Mouse (Mus musculus): Measurements from ENCODE around the gene Ifna11. TPM values are rescaled to one million over a fixed set of nuclear protein-coding genes. Genes with fewer than 3 reads are reported as not detected.
"Not testable (repeated sequence)": the region's sequence is repeated elsewhere in the genome, so short reads cannot be mapped to it uniquely, and the experiment has no call there.

Ifna11 gene
- total and polyA plus RNA-seq, 2 experiments from 2014 or later: not detected

DNA sequence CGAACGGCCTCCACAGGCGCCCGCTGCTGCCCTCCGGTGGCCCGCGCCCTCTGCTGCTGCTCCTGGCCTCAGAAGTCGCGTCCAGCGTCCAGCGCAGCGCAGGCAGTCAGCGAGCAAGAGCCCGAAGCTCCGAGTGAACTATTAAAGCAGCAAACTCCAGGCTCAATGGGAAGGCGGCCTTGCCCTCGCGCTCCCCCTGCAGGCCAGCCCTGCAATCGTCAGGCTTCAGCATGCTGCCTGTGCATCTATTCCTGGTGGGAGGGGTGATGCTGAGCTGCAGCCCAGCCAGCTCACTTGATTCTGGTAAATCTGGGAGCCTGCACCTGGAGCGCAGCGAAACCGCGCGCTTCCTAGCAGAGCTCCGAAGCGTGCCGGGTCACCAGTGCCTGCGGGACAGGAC is 31.4 kb upstream of the Ifna11 start, which contains the start of gene Gm13277:
TSS of gene Gm13277 (plus strand) at position 231 of the 400 bp plus-strand sequence.
- H3K9me3 ChIP-seq (ENCODE audit: low read length); H3K4me2 ChIP-seq (ENCODE audit: low read depth); H3K4me1 ChIP-seq (ENCODE audit: insufficient read depth); H3K27ac ChIP-seq (ENCODE audit: low read depth, low read length); DNase-seq; H3K36me3 ChIP-seq (ENCODE audit: insufficient read depth); ATAC-seq; H3K27me3 ChIP-seq (ENCODE audit: insufficient read depth, low read length); H3K9ac ChIP-seq; H3K4me3 ChIP-seq (ENCODE audit: low read depth, low read length): not testable (repeated sequence)
- peak; percentile 62 for TF ChIP-seq CTCF (IDR thresholded peaks at IDR 0.05; ENCODE audit: low read depth)
- no CpG with 5 or more reads among the region's 28 CpGs for WGBS

DNA sequence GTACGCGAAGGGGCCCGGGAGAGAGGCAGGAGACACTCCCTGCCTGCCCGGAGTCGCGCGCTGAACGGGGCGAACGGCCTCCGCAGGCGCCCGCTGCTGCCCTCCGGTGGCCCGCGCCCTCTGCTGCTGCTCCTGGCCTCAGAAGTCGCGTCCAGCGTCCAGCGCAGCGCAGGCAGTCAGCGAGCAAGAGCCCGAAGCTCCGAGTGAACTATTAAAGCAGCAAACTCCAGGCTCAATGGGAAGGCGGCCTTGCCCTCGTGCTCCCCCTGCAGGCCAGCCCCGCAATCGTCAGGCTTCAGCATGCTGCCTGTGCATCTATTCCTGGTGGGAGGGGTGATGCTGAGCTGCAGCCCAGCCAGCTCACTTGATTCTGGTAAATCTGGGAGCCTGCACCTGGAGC is 28.5 kb upstream of the Ifna11 start, which contains the start of gene Gm13278:
TSS of gene Gm13278 (plus strand) at position 301 of the 400 bp plus-strand sequence.
- WGBS: no CpG with 5 or more reads among the region's 28 CpGs
- not testable (repeated sequence) for H3K4me1 ChIP-seq (ENCODE audit: insufficient read depth); ATAC-seq; H3K4me2 ChIP-seq (ENCODE audit: low read depth); H3K27ac ChIP-seq (ENCODE audit: low read depth, low read length); H3K9me3 ChIP-seq (ENCODE audit: low read length); DNase-seq; H3K27me3 ChIP-seq (ENCODE audit: insufficient read depth, low read length); H3K36me3 ChIP-seq (ENCODE audit: insufficient read depth); H3K4me3 ChIP-seq (ENCODE audit: low read depth, low read length); H3K9ac ChIP-seq

DNA sequence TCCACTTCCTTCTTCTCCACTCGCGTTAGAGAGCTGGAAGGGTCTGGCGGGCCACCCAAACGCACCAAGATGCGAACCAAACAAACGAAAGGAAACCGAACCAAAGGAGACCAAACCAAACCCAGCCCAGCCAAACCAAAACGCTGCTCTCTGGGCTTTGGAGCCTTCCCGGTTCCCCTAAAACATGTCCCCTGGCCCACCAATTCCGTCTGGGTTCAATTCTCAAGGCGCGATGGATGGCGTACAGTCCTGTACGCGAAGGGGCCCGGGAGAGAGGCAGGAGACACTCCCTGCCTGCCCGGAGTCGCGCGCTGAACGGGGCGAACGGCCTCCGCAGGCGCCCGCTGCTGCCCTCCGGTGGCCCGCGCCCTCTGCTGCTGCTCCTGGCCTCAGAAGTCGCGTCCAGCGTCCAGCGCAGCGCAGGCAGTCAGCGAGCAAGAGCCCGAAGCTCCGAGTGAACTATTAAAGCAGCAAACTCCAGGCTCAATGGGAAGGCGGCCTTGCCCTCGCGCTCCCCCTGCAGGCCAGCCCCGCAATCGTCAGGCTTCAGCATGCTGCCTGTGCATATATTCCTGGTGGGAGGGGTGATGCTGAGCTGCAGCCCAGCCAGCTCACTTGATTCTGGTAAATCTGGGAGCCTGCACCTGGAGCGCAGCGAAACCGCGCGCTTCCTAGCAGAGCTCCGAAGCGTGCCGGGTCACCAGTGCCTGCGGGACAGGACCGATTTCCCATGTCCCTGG is 25.7 kb upstream of the Ifna11 start, which contains the start of gene Gm13275:
TSS of gene Gm13275 (plus strand) at position 552 of the 740 bp plus-strand sequence.
- H3K9me3 ChIP-seq (ENCODE audit: low read length); DNase-seq; ATAC-seq; H3K36me3 ChIP-seq (ENCODE audit: insufficient read depth); H3K9ac ChIP-seq; H3K4me3 ChIP-seq (ENCODE audit: low read depth, low read length); H3K4me2 ChIP-seq (ENCODE audit: low read depth); H3K27me3 ChIP-seq (ENCODE audit: insufficient read depth, low read length); H3K4me1 ChIP-seq (ENCODE audit: insufficient read depth); H3K27ac ChIP-seq (ENCODE audit: low read depth, low read length): not testable (repeated sequence)
- TF ChIP-seq CTCF (IDR thresholded peaks at IDR 0.05; ENCODE audit: low read depth): peak; percentile 43
- 7% methylated on average over 10 of the region's 52 CpGs for WGBS

DNA sequence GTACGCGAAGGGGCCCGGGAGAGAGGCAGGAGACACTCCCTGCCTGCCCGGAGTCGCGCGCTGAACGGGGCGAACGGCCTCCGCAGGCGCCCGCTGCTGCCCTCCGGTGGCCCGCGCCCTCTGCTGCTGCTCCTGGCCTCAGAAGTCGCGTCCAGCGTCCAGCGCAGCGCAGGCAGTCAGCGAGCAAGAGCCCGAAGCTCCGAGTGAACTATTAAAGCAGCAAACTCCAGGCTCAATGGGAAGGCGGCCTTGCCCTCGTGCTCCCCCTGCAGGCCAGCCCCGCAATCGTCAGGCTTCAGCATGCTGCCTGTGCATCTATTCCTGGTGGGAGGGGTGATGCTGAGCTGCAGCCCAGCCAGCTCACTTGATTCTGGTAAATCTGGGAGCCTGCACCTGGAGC is 22.7 kb upstream of the Ifna11 start, which contains the start of gene Gm13279:
TSS of gene Gm13279 (plus strand) at position 301 of the 400 bp plus-strand sequence.
- WGBS: no CpG with 5 or more reads among the region's 28 CpGs

DNA sequence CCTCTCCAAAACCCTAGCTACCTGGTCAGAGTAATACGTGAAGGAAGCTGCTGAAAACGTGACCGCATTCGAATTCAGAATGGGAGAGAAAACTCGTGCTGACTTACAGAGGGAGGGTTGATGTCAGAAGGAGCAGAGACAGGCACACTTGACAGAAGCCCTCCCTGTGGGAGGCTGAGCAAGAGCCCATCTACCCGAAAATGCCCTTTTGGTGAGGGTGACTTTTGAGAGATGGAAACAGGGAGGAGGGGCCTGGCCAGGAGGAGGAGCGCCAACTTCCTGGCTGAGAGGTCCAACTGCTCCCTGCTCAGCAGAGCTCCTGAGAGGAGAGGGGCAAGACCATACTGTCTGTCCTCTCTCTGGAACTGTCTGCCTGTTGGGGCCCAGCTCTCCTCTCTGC is 20.4 kb upstream of the Ifna11 start, which contains the start of gene Gm13285:
TSS of gene Gm13285 (plus strand) at position 301 of the 400 bp plus-strand sequence.
- not testable (repeated sequence) for H3K9me3 ChIP-seq (ENCODE audit: low read length); H3K4me3 ChIP-seq (ENCODE audit: low read depth, low read length); H3K27ac ChIP-seq (ENCODE audit: low read depth, low read length); H3K4me1 ChIP-seq (ENCODE audit: insufficient read depth); H3K9ac ChIP-seq; H3K36me3 ChIP-seq (ENCODE audit: insufficient read depth); ATAC-seq; DNase-seq; H3K27me3 ChIP-seq (ENCODE audit: insufficient read depth, low read length); H3K4me2 ChIP-seq (ENCODE audit: low read depth)
- WGBS: 12% methylated on average over 3 of the region's 7 CpGs

More for the DNA sequence above, 22.7 kb upstream of the Ifna11 start, which contains the start of gene Gm13279:
- H3K9me3 ChIP-seq (ENCODE audit: low read length); H3K36me3 ChIP-seq (ENCODE audit: insufficient read depth); H3K4me3 ChIP-seq (ENCODE audit: low read depth, low read length); DNase-seq; H3K27ac ChIP-seq (ENCODE audit: low read depth, low read length); H3K27me3 ChIP-seq (ENCODE audit: insufficient read depth, low read length); ATAC-seq; H3K9ac ChIP-seq; H3K4me2 ChIP-seq (ENCODE audit: low read depth); H3K4me1 ChIP-seq (ENCODE audit: insufficient read depth): not testable (repeated sequence)

DNA sequence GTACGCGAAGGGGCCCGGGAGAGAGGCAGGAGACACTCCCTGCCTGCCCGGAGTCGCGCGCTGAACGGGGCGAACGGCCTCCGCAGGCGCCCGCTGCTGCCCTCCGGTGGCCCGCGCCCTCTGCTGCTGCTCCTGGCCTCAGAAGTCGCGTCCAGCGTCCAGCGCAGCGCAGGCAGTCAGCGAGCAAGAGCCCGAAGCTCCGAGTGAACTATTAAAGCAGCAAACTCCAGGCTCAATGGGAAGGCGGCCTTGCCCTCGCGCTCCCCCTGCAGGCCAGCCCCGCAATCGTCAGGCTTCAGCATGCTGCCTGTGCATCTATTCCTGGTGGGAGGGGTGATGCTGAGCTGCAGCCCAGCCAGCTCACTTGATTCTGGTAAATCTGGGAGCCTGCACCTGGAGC is 16.8 kb upstream of the Ifna11 start, which contains the start of gene Gm13287:
TSS of gene Gm13287 (plus strand) at position 301 of the 400 bp plus-strand sequence.
- H3K9me3 ChIP-seq (ENCODE audit: low read length); H3K9ac ChIP-seq; H3K4me1 ChIP-seq (ENCODE audit: insufficient read depth); H3K36me3 ChIP-seq (ENCODE audit: insufficient read depth); H3K27me3 ChIP-seq (ENCODE audit: insufficient read depth, low read length); ATAC-seq; DNase-seq; H3K4me3 ChIP-seq (ENCODE audit: low read depth, low read length); H3K4me2 ChIP-seq (ENCODE audit: low read depth); H3K27ac ChIP-seq (ENCODE audit: low read depth, low read length): not testable (repeated sequence)
- WGBS: no CpG with 5 or more reads among the region's 29 CpGs

DNA sequence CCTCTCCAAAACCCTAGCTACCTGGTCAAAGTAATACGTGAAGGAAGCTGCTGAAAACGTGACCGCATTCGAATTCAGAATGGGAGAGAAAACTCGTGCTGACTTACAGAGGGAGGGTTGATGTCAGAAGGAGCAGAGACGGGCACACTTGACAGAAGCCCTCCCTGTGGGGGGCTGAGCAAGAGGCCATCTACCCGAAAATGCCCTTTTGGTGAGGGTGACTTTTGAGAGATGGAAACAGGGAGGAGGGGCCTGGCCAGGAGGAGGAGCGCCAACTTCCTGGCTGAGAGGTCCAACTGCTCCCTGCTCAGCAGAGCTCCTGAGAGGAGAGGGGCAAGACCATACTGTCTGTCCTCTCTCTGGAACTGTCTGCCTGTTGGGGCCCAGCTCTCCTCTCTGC is 14.5 kb upstream of the Ifna11 start, which contains the start of gene Gm13288:
TSS of gene Gm13288 (plus strand) at position 301 of the 400 bp plus-strand sequence.
- not testable (repeated sequence) for H3K27ac ChIP-seq (ENCODE audit: low read depth, low read length); H3K27me3 ChIP-seq (ENCODE audit: insufficient read depth, low read length); H3K36me3 ChIP-seq (ENCODE audit: insufficient read depth); DNase-seq; H3K4me3 ChIP-seq (ENCODE audit: low read depth, low read length); H3K9me3 ChIP-seq (ENCODE audit: low read length); ATAC-seq; H3K4me1 ChIP-seq (ENCODE audit: insufficient read depth); H3K9ac ChIP-seq
- WGBS: no CpG with 5 or more reads among the region's 8 CpGs
- H3K4me2 ChIP-seq (ENCODE audit: low read depth): peak within 1 kb of the TSS; percentile 45

DNA sequence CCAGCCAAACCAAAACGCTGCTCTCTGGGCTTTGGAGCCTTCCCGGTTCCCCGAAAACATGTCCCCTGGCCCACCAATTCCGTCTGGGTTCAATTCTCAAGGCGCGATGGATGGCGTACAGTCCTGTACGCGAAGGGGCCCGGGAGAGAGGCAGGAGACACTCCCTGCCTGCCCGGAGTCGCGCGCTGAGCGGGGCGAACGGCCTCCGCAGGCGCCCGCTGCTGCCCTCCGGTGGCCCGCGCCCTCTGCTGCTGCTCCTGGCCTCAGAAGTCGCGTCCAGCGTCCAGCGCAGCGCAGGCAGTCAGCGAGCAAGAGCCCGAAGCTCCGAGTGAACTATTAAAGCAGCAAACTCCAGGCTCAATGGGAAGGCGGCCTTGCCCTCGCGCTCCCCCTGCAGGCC is 14.0 kb upstream of the Ifna11 start:
- not testable (repeated sequence) for H3K9ac ChIP-seq; H3K9me3 ChIP-seq (ENCODE audit: low read length); ATAC-seq; H3K4me1 ChIP-seq (ENCODE audit: insufficient read depth); H3K36me3 ChIP-seq (ENCODE audit: insufficient read depth); H3K4me3 ChIP-seq (ENCODE audit: low read depth, low read length); DNase-seq; H3K27ac ChIP-seq (ENCODE audit: low read depth, low read length); H3K27me3 ChIP-seq (ENCODE audit: insufficient read depth, low read length)
- 0% methylated on average over 6 of the region's 34 CpGs for WGBS
- peak overlapping the region; percentile 45 for H3K4me2 ChIP-seq (ENCODE audit: low read depth)

Data from forebrain, postnatal 0 days (tissue).